Mouse (Mus musculus) 416B (cell line): ENCODE results near the gene Kmt2c.
A peak's percentile ranks its signal among the peaks of the same experiment; 100 is the strongest.
"Not testable (repeated sequence)": the region's sequence is repeated elsewhere in the genome, so short reads cannot be mapped to it uniquely, and the experiment has no call there.

ENCODE experiments used
- DNase-seq: peaks from one replicate; pipeline ENCODE4 v3.0.0; 2011; ENCODE audit warnings: low read depth

Kmt2c gene

GRCm38 (mm10) chr5:25516301-25516895, 17.8 kb upstream of the Kmt2c start:
- no peak for DNase-seq

GRCm38 (mm10) chr5:25515767-25516166, 17.2 kb upstream of the Kmt2c start, which contains the start of gene Cct8l1:
Gene Cct8l1 (plus strand): TSS chr5:25516067.
- DNase-seq = no peak

DNA sequence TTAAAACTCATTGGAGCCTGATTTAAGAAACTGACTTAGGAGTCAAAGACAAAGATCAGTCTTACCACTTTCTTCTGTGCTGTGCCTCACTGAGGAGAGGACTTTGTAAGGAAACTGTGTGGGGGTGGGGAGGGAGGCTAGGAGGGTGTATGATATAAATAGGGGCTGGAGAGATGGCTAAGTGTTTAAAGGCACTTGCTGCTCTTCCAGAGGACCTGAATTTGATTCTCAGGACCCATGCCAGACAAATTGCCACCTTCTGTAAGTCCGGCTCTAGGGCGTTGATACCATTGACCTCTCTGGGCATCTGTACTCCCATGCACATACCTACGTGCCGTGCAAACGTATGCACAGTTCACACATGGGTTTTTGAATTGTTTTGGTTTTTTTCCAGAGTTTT, 7.5 kb upstream of the Kmt2c start:
- DNase-seq = no peak

DNA sequence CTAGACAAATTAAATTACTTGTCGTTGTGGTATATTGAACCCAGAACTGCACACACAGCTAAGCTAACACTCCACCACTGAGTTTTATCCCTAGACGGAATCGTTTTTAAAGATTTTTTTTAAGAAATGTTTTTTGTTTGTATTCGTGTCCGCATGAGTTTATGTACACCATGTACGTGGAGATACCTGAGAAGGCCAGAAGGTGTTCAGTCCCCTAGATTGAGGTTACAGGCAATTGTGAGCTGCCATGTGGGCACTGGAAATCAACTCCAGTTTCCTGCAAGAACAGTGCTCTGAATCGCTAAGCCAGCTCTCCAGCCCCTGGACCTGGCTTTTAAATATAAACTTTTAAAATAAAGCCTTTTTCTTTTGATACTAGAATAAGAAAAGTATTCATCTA, 2.1 kb upstream of the Kmt2c start:
- DNase-seq = no peak

- peak; percentile 93 for DNase-seq
These were observed 1.1 kb upstream of the Kmt2c start for GRCm38 (mm10) chr5:25499423-25500398.

GRCm38 (mm10) chr5:25498821-25499422, 339 bp upstream of the Kmt2c start:
- peak; percentile 81 for DNase-seq

GRCm38 (mm10) chr5:25497720-25498345, 750 bp downstream of the Kmt2c start:
- no peak for DNase-seq

DNA sequence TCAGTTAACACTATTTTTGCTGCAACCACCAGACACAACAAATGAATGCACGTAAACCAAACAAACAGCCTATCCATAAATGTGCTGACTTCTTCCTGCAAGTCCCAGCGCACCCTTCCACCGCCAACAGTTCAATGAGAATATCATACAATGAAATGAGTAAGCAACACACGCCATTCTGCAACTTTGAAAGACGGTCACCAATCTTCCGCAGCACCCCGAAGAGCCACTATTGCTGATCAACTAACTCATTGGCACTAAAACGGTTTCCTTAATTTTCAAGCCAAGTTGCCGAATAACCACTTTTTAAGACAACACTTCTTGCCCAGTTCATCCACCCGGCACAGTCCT, 1.2 kb downstream of the Kmt2c start:
- peak; percentile 53 for DNase-seq

- peak; percentile 51 for DNase-seq
These were observed 1.9 kb downstream of the Kmt2c start for GRCm38 (mm10) chr5:25496652-25497051.

DNA sequence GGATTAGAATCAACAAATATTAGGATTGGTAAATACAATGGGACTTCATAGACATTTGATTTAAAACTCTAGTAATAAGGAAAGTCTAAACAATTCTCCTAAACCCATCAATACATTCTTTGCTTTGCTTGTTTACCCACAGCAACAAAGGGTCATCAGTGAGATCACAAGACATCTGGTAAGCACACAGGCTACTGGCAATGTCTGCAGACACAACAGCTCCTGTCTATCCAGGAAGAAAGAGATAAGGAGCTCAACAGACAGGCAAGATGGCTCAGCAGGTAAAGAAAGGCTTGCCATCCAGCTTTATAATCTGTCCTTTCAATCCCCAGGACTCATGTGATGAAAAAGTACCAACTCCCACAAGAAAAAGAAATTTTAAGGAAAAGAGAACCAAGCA, 19.7 kb downstream of the Kmt2c start:
- DNase-seq = no peak

- DNase-seq = peak; percentile 85
These were observed 22.8 kb downstream of the Kmt2c start for GRCm38 (mm10) chr5:25475789-25476188.

GRCm38 (mm10) chr5:25472070-25472469, 26.5 kb downstream of the Kmt2c start:
- peak; percentile 86 for DNase-seq

- no peak for DNase-seq
These were observed 36.6 kb downstream of the Kmt2c start for GRCm38 (mm10) chr5:25461956-25462355.

- DNase-seq = not testable (repeated sequence)
These were observed 43.2 kb downstream of the Kmt2c start for GRCm38 (mm10) chr5:25455432-25455831.

GRCm38 (mm10) chr5:25452691-25453090, 45.9 kb downstream of the Kmt2c start:
- DNase-seq = no peak

GRCm38 (mm10) chr5:25437508-25437907, 61.1 kb downstream of the Kmt2c start:
- no peak for DNase-seq

DNA sequence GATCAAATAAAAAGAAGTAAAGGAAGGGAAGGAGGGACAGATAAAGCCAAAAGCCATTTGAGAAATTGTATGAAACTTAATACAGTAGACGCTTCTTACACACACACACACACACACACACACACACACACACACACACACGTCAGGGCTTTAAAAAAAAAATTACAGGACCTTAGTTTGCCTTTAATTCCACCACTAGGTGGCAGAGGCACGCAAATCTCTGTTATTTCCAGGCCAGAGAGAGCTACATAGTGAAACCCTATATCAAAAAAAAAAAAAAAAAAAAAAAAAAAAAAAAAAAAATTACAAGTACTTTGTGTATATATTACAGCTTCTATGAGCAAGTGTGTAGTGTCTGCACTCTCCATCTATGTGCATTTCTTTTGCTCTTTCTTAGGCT, 62.5 kb downstream of the Kmt2c start:
- peak; percentile 86 for DNase-seq

GRCm38 (mm10) chr5:25422576-25422975, 76.0 kb downstream of the Kmt2c start:
- DNase-seq = no peak

- peak; percentile 79 for DNase-seq
These were observed 78.0 kb downstream of the Kmt2c start for GRCm38 (mm10) chr5:25420601-25421000.

DNA sequence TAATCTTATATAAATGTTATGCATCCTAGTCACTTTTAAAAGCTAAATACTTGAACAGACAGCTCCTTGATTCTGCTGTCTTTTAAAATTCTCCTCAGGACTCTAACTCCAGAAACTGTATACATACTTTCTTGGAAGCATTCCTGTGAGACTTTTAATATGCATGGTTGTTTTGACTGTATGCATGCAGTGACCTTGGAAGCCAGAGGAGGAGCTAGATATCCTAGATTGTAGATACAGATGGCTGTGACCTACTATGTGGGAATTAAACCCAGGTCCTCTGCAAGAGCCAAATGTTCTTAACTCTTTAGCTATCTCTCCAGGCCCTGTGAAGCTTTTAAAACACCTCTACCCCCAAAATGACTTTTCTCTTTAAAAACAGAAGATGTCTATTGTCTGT, 83.2 kb downstream of the Kmt2c start:
- DNase-seq = no peak

- no peak for DNase-seq
These were observed 101.9 kb downstream of the Kmt2c start for GRCm38 (mm10) chr5:25396727-25397126.

- DNase-seq = no peak
These were observed 105.9 kb downstream of the Kmt2c start for GRCm38 (mm10) chr5:25392655-25393054.
